Mouse (Mus musculus) spleen, adult 2 months (tissue): Measurements from ENCODE around the gene Fam89a.

ENCODE experiments used
- CTCF ChIP-seq: fragments of 200-500 bp; IDR thresholded peaks from 2 replicates; pipeline ENCODE4 v1.5.1; 2011; ENCODE audit warnings: mild to moderate bottlenecking, inconsistent platforms; ENCODE audit not compliant: insufficient read depth, insufficient read length, insufficient replicate concordance; ENCODE audit errors: extremely low read depth
- POLR2A ChIP-seq: fragments of 200-500 bp; IDR thresholded peaks from 2 replicates; pipeline ENCODE4 v1.6.1; 2011; ENCODE audit warnings: low read depth, low read length, inconsistent platforms

DNA sequence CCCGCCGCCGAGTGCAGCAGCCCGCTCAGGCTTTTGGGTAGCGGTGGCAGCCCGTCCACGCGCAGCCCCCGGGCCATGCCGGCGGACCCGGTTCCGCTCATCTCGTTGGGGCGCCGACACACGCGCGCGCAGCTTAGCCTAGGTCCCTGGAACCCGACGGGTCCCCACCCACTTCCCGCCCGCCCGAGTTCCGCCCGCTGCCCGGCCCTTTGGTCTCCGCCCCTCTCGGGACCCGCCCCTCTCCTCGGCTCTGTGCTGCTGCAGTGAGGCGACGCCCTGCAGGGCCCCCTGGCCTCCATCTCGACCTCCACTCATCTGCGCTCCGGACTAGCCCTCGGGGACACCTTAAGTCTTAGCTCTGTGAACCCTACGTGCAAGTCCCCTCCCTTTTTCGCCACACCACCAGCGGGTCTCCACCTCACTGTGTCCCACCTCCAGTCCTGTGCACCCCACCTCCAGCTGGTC, at the start of gene Fam89a:
- TF ChIP-seq CTCF: no peak
- TF ChIP-seq POLR2A: no peak
